Mouse (Mus musculus) duodenum, adult 2 months (tissue): ENCODE measurements around the gene Vps36. TPM values are rescaled to one million over a fixed set of nuclear protein-coding genes. Genes with fewer than 3 reads are reported as not detected.

Experiments used
- polyA plus RNA-seq: library from polyadenylated mRNA; depleted of rRNA; stranded (reverse); fragments of >200 nt; gene quantifications from 2 replicates; pipeline ENCODE4 v1.2.3, GENCODE M21; 2012; ENCODE audit warnings: low replicate concordance; rRNA removed

Vps36 gene
- 4.0 and 4.1 TPM in 2 replicates for polyA plus RNA-seq

DNA sequence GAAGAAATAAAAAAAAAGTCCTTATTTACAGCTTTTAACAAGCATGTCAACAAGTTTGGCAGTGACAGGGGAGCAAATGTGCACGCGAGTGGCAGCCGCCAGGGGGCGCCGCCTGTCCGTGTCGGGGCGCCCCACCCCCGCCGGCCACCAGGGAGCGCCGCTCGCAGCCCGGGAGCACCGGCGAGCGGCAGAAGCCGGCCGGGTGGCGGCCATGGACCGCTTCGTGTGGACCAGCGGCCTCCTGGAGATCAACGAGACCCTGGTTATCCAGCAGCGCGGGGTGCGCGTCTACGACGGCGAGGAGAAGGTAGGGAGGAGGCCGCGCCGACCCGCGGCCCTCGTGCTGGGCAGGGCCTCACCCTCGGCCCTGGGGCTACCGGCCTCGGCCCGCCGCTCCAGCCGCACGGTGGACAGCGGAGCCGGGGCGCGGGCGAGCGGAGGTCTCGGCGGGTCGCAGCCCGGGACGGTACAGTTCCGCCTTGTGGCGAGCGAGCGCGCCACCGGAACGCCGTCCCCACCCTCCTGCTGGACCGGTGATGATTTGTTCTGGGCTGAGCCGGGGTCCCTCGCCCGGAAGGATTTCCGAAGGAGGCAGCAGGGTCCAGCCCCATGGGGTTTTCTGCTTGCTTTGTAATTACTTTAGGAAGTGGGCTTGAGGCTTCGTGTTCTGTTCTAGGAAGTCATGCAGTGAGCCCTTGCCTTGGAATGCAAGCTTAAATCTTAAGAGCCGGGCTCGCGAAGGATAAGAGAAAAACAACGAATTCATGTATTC, at the start of gene Vps36:
TSS of gene Vps36 (plus strand) at position 150 of the 772 bp plus-strand sequence.

GRCm38 (mm10) chr8:22166080-22166603, 26.5 kb upstream of the Vps36 start, which contains the start of gene Nek3:
Gene Nek3, minus strand, starts transcription at chr8:22166435.

GRCm38 (mm10) chr8:22185431-22186397, 6.9 kb upstream of the Vps36 start, which contains the start of gene Ckap2:
Gene Ckap2, minus strand, starts transcription at chr8:22185819.

GRCm38 (mm10) chr8:22227061-22227877, 34.7 kb downstream of the Vps36 start, which contains the start of gene Thsd1:
Gene Thsd1, plus strand, starts transcription at chr8:22227313.

Other genes starting within 250 kb of the Vps36 start
- gene Defb13, start 246.0 kb upstream of the Vps36 start, polyA plus RNA-seq: not detected in 2 replicates
- not detected in 2 replicates for gene Fam90a1a, start 234.1 kb upstream of the Vps36 start, polyA plus RNA-seq
- not detected in 2 replicates for gene Ccdc70, start 223.0 kb upstream of the Vps36 start, polyA plus RNA-seq
- 4.4 and 9.0 TPM in 2 replicates for gene Atp7b, start 132.5 kb upstream of the Vps36 start, polyA plus RNA-seq
- gene Alg11, start 132.1 kb upstream of the Vps36 start, polyA plus RNA-seq: 0.56 and 0.95 TPM in 2 replicates
- 0.05 and 0.22 TPM in 2 replicates for gene Nek5, start 67.8 kb upstream of the Vps36 start, polyA plus RNA-seq
- gene Nek3, start 26.4 kb upstream of the Vps36 start, polyA plus RNA-seq: 2.3 and 2.8 TPM in 2 replicates
- gene Ckap2, start 7.0 kb upstream of the Vps36 start, polyA plus RNA-seq: 1.3 and 1.9 TPM in 2 replicates
- 0.41 and 0.55 TPM in 2 replicates for gene Thsd1, start 34.5 kb downstream of the Vps36 start, polyA plus RNA-seq
- not detected in 2 replicates for gene Tpte, start 90.6 kb downstream of the Vps36 start, polyA plus RNA-seq
- 30.2 and 51.3 TPM in 2 replicates for gene Slc25a15, start 205.8 kb downstream of the Vps36 start, polyA plus RNA-seq
- gene Mrps31, start 218.6 kb downstream of the Vps36 start, polyA plus RNA-seq: 3.8 and 4.2 TPM in 2 replicates